Mouse (Mus musculus) erythroblast, embryonic 14.5 days (primary cell): ENCODE measurements around the gene Orai3.

Source experiments
- GATA1 ChIP-seq: IDR thresholded peaks from 2 replicates; pipeline ENCODE4 v1.6.1; 2012; ENCODE audit warnings: low read length, inconsistent platforms, mixed read lengths
- TAL1 ChIP-seq: IDR thresholded peaks from 3 replicates; pipeline ENCODE4 v1.6.1; 2012; ENCODE audit warnings: low read length, inconsistent platforms, mixed read lengths

DNA sequence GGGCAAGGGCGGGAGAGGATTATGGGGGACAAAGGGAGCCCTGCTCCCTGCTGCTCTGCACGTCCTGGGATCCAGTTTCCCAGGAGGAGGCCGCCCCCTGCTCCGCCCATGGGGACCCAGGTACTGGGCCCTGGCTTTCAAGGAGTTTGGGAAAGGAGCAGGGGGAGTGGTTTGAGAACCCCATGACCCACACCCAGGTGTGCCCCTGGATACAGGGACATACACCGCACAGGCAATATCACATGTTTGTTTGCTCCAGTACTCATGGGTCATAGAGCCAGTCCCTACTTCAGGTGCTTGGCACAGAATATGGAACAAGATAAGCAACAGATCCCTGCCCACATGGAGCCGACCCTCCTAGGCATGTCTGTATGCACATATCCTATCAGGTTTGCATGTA, 43.7 kb upstream of the Orai3 start:
- TF ChIP-seq GATA1, result no peak
- no peak for TF ChIP-seq TAL1
